Mouse (Mus musculus) intestine, postnatal 0 days (tissue): ENCODE data around the gene Gm20441. TPM values are rescaled to one million over a fixed set of nuclear protein-coding genes. Genes with fewer than 3 reads are reported as not detected.

Experiments
- ATAC-seq: fragments of 200-750 bp; cut with Nextera tagmentation; 2 replicates; pipeline ENCODE4 v1.8.0; 2017; ENCODE audit warnings: mild to moderate bottlenecking, moderate TSS enrichment, moderate library complexity
- H3K27ac ChIP-seq: fragments of 300-500 bp; sonication (generic); 2 replicates; pipeline ENCODE4 v1.5.1; 2014; ENCODE audit warnings: mild to moderate bottlenecking, low read depth, low read length, moderate library complexity
- H3K27me3 ChIP-seq: fragments of 300-500 bp; sonication (generic); replicated peaks from 2 replicates; pipeline ENCODE4 v1.6.1; 2014; ENCODE audit warnings: low read length, mixed read lengths; ENCODE audit not compliant: control insufficient read depth, insufficient read depth
- H3K36me3 ChIP-seq: fragments of 300-500 bp; sonication (generic); 2 replicates; pipeline ENCODE4 v1.6.1; 2014; ENCODE audit warnings: mild to moderate bottlenecking, moderate library complexity; ENCODE audit not compliant: control insufficient read depth, insufficient read depth
- H3K4me1 ChIP-seq: fragments of 300-500 bp; sonication (generic); replicated peaks from 2 replicates; pipeline ENCODE4 v1.6.1; 2014; ENCODE audit warnings: antibody characterized with exemption, low read length, mixed read lengths; ENCODE audit not compliant: control insufficient read depth, insufficient read depth
- H3K4me2 ChIP-seq: fragments of 300-500 bp; sonication (generic); replicated peaks from 2 replicates; pipeline ENCODE4 v1.6.1; 2014; ENCODE audit warnings: low read depth, mild to moderate bottlenecking, moderate library complexity
- H3K4me3 ChIP-seq: fragments of 300-500 bp; sonication (generic); 2 replicates; pipeline ENCODE4 v1.5.1; 2014; ENCODE audit warnings: low read depth, low read length
- H3K9ac ChIP-seq: fragments of 300-500 bp; sonication (generic); 2 replicates; pipeline ENCODE4 v1.6.1; 2014; ENCODE audit warnings: mild to moderate bottlenecking, low read depth, low read length
- H3K9me3 ChIP-seq: fragments of 300-500 bp; sonication (generic); 2 replicates; pipeline ENCODE4 v1.6.1; 2016; ENCODE audit warnings: mixed run types; ENCODE audit not compliant: control insufficient read depth
- CTCF ChIP-seq: sonication (generic); IDR thresholded peaks from 2 replicates; pipeline ENCODE4 v1.5.1; 2016; ENCODE audit warnings: low read depth, mild to moderate bottlenecking, control low read depth, antibody characterized with exemption, moderate library complexity
- WGBS: fragments of 180-500 bp; shearing (Covaris S2); extraction: QIAGEN DNeasy Blood & Tissue Kit; methylation state at CpG from one replicate; pipeline ENCODE4 v1.1.7; 2014; 5-methylcytosine and 5-hydroxymethylcytosine counted together
- polyA plus RNA-seq: library from polyadenylated mRNA; unstranded; fragments of >200 nt; fragmentation: Nextera tagmentation; extraction: Ambion mirVana; gene quantifications from 2 replicates; pipeline ENCODE4 v1.2.1, GENCODE M21; 2015

The Gm20441 gene
- polyA plus RNA-seq, 1 experiment from 2014 or later = 0.76 TPM

GRCm38 (mm10) chr10:75797619-75798175 lies 16.9 kb upstream of the Gm20441 start:
- H3K27ac ChIP-seq = no peak overlapping the region
- peaks cover 5% of the 10 kb centered on the region; the same call in 1 of the 2 replicates for H3K4me1 ChIP-seq
- ATAC-seq = peak; percentile 61; the same call in 1 of the 2 replicates
- no peaks in the 10 kb centered on the region for H3K36me3 ChIP-seq
- WGBS = under 1% methylated on average over 12 of the region's 12 CpGs
- peak overlapping the region; percentile 49 for H3K4me3 ChIP-seq
- H3K4me2 ChIP-seq = peak overlapping the region; percentile 93
- peak overlapping the region; percentile 32 for H3K9ac ChIP-seq
- H3K27me3 ChIP-seq = no peaks in the 10 kb centered on the region
- no peak for TF ChIP-seq CTCF
- no peaks in the 10 kb centered on the region for H3K9me3 ChIP-seq

GRCm38 (mm10) chr10:75796731-75797516 lies 16.2 kb upstream of the Gm20441 start:
- ATAC-seq = no peak
- Histone ChIP-seq H3K4me1 (peaks cover 5% of the 10 kb centered on the region; the same call in 1 of the 2 replicates), H3K9me3 (no peaks in the 10 kb centered on the region), H3K4me3 (peak overlapping the region; percentile 49), H3K9ac (no peak overlapping the region; the same call in 1 of the 2 replicates), H3K4me2 (peak overlapping the region; percentile 93), H3K36me3 (no peaks in the 10 kb centered on the region), H3K27me3 (no peaks in the 10 kb centered on the region), H3K27ac (no peak overlapping the region)
- WGBS = 55% methylated on average over 11 of the region's 11 CpGs
- TF ChIP-seq CTCF = no peak

GRCm38 (mm10) chr10:75794880-75795279 lies 14.1 kb upstream of the Gm20441 start:
- Histone ChIP-seq H3K36me3 (no peaks in the 10 kb centered on the region), H3K4me2 (0 out of 2 replicates have a peak overlapping the region, but pooled peaks have one; percentile 0), H3K4me1 (peaks cover 5% of the 10 kb centered on the region; the same call in 1 of the 2 replicates), H3K9me3 (no peaks in the 10 kb centered on the region), H3K9ac (no peak overlapping the region), H3K27ac (no peak overlapping the region), H3K27me3 (no peaks in the 10 kb centered on the region), H3K4me3 (no peak overlapping the region)
- peak; percentile 62 for ATAC-seq
- 14% methylated on average over 3 of the region's 3 CpGs for WGBS
- TF ChIP-seq CTCF = peak; percentile 27

GRCm38 (mm10) chr10:75790773-75791172 lies 10.0 kb upstream of the Gm20441 start:
- TF ChIP-seq CTCF = peak; percentile 37; the same call in 1 of the 2 replicates

GRCm38 (mm10) chr10:75789841-75790240 lies 9.1 kb upstream of the Gm20441 start:
- Histone ChIP-seq H3K9ac (no peak overlapping the region), H3K27ac (peak overlapping the region; percentile 9; the same call in 1 of the 2 replicates), H3K36me3 (no peaks in the 10 kb centered on the region), H3K4me1 (peaks cover 3% of the 10 kb centered on the region; the same call in 1 of the 2 replicates), H3K9me3 (no peaks in the 10 kb centered on the region), H3K4me2 (no peak overlapping the region), H3K4me3 (no peak overlapping the region), H3K27me3 (no peaks in the 10 kb centered on the region)
- ATAC-seq = peak; percentile 91
- WGBS = 44% methylated on average over 5 of the region's 5 CpGs
- no peak for TF ChIP-seq CTCF

More at GRCm38 (mm10) chr10:75790773-75791172, 10.0 kb upstream of the Gm20441 start:
- Histone ChIP-seq H3K4me1 (peaks cover 3% of the 10 kb centered on the region; the same call in 1 of the 2 replicates), H3K9me3 (no peaks in the 10 kb centered on the region), H3K27ac (no peak overlapping the region), H3K9ac (no peak overlapping the region), H3K4me2 (no peak overlapping the region), H3K4me3 (no peak overlapping the region), H3K27me3 (no peaks in the 10 kb centered on the region), H3K36me3 (no peaks in the 10 kb centered on the region)
- ATAC-seq = no peak
- WGBS = 21% methylated on average over 7 of the region's 7 CpGs

GRCm38 (mm10) chr10:75789081-75789735 lies 8.5 kb upstream of the Gm20441 start:
- Histone ChIP-seq H3K9me3 (no peaks in the 10 kb centered on the region), H3K4me2 (no peak overlapping the region), H3K4me3 (no peak overlapping the region), H3K9ac (no peak overlapping the region), H3K36me3 (no peaks in the 10 kb centered on the region), H3K27ac (0 out of 2 replicates have a peak overlapping the region, but pooled peaks have one; percentile 9), H3K4me1 (no peaks in the 10 kb centered on the region), H3K27me3 (no peaks in the 10 kb centered on the region)
- TF ChIP-seq CTCF = no peak
- no peak for ATAC-seq
- 81% methylated on average over 6 of the region's 6 CpGs for WGBS
